In the genomic region with DNA sequence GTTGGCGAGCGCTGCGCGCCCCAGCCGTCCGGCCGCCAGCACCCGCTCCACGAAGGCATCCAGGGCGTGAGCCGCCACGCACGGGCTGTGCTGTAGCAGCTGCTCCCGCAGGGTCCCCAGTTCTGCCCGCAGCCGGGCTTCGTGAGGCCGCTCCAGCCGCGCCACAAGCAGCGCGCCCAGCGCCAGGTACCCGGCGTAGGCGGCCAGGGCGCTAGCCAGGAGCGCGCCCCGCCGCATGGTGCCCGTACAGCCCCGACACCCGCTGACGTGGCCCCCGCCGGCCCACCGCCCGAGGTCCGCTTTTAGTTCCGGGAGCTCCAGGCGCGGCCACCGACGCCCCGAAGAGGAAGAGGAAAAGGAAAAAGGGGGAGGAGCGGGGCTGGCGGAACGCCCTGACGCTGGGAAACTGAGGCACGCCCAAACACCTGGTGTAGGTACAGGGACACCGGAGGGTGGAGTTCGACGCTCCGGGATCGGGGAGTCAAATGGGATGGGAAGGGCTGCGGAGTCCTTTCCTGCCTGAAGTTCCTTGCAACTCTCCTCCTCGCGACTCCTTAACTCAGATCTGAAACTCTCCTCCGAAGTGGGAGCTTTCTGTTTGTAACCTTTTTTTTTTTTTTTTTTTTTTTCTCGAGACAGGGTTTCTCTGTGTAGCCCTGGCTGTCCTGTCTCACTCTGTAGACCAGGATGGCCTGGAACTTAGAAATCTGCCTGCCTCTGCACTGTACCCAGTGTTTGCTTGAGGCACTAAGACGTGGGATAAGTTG, we compare ENCODE assay signal across 8 mouse cellular contexts. TPM values are rescaled to one million over a fixed set of nuclear protein-coding genes. Genes with fewer than 3 reads are reported as not detected.
DNase-seq lines count a peak whose midpoint lies in the region; ATAC-seq lines count a peak whose summit lies in the region.

A gene (minus strand): TSS at position 269 of the 767 bp plus-strand sequence.

- WGBS in embryonic facial prominence, embryonic 14.5 days = 2% methylated on average over 25 of the region's 62 CpGs
- 1% methylated on average over 61 of the region's 62 CpGs for WGBS in heart, embryonic 15.5 days
- WGBS in macrophage (ENCODE audit: missing documents) = 1% methylated on average over 52 of the region's 62 CpGs
- WGBS in stomach, embryonic 16.5 days = 1% methylated on average over 62 of the region's 62 CpGs

- H3K4me3 ChIP-seq in embryonic facial prominence, embryonic 14.5 days (ENCODE audit: low read depth, low read length) = peak within 1 kb of the TSS; percentile 61
- H3K4me3 ChIP-seq in heart, embryonic 15.5 days = peak within 1 kb of the TSS; percentile 54
- H3K4me3 ChIP-seq in macrophage (ENCODE audit: inconsistent target) = peak within 1 kb of the TSS; percentile 66
- H3K4me3 ChIP-seq in stomach, embryonic 16.5 days (replicated peaks; ENCODE audit: low read length) = peak within 1 kb of the TSS; percentile 64

- no peaks in the 10 kb centered on the region for H3K36me3 ChIP-seq in embryonic facial prominence, embryonic 14.5 days (ENCODE audit: control insufficient read depth, insufficient read depth, low read length)
- H3K36me3 ChIP-seq in heart, embryonic 15.5 days = no peaks in the 10 kb centered on the region
- no peaks in the 10 kb centered on the region for H3K36me3 ChIP-seq in macrophage (ENCODE audit: inconsistent target)
- no peaks in the 10 kb centered on the region for H3K36me3 ChIP-seq in stomach, embryonic 16.5 days (ENCODE audit: control insufficient read depth, insufficient read depth, low read length)

- H3K27me3 ChIP-seq in embryonic facial prominence, embryonic 14.5 days (replicated peaks; ENCODE audit: control insufficient read depth, insufficient read depth, low read length) = peaks cover 15% of the 10 kb centered on the region
- peaks cover 6% of the 10 kb centered on the region; the same call in 1 of the 2 replicates for H3K27me3 ChIP-seq in heart, embryonic 15.5 days
- no peaks in the 10 kb centered on the region for H3K27me3 ChIP-seq in stomach, embryonic 16.5 days (ENCODE audit: control insufficient read depth, insufficient read depth, low read length)

- no peaks in the 10 kb centered on the region for H3K9me3 ChIP-seq in embryonic facial prominence, embryonic 14.5 days (ENCODE audit: control insufficient read depth, low read length)
- no peaks in the 10 kb centered on the region for H3K9me3 ChIP-seq in heart, embryonic 15.5 days (replicated peaks)
- 0 out of 2 replicates have a peak, but pooled peaks cover 4% of the 10 kb centered on the region for H3K9me3 ChIP-seq in stomach, embryonic 16.5 days (replicated peaks; ENCODE audit: control insufficient read depth, low read length)

- H3K4me1 ChIP-seq in embryonic facial prominence, embryonic 14.5 days (ENCODE audit: control insufficient read depth, insufficient read depth, low read length) = no peaks in the 10 kb centered on the region
- peaks cover 24% of the 10 kb centered on the region for H3K4me1 ChIP-seq in heart, embryonic 15.5 days (replicated peaks)
- no peaks in the 10 kb centered on the region; the same call in 1 of the 2 replicates for H3K4me1 ChIP-seq in stomach, embryonic 16.5 days (ENCODE audit: control insufficient read depth, insufficient read depth, low read length)

- intact Hi-C loops in left cerebral cortex, postnatal 14 days (cut with DNase I) = no loop called here

- H3K79me2 ChIP-seq in macrophage (ENCODE audit: inconsistent target) = peaks cover 42% of the 10 kb centered on the region

- peak; percentile 26 to 44 for DNase-seq in thymus, postnatal 36 days
- DNase-seq in thymus, postnatal 25 days = no peak
- no peak for DNase-seq in embryonic facial prominence, embryonic 14.5 days (ENCODE audit: low spot score)
- peak; percentile 39 to 66 for DNase-seq in kidney, postnatal 36 days
- DNase-seq in left cerebral cortex, postnatal 14 days (ENCODE audit: low spot score in 2 of 2) = no peak

- peak; percentile 54 for ATAC-seq in embryonic facial prominence, embryonic 14.5 days (ENCODE audit: low read depth)
- ATAC-seq in heart, embryonic 15.5 days (replicated peaks; ENCODE audit: insufficient number of reproducible peaks, insufficient read depth, low FRiP score, low read depth) = no peak
- peak; percentile 54 for ATAC-seq in stomach, embryonic 16.5 days (ENCODE audit: insufficient read depth, low FRiP score)

- H3K9ac ChIP-seq in embryonic facial prominence, embryonic 14.5 days (ENCODE audit: low read depth, low read length) = peak within 1 kb of the TSS; percentile 77
- H3K9ac ChIP-seq in heart, embryonic 15.5 days = peak within 1 kb of the TSS; percentile 59
- peak within 1 kb of the TSS; percentile 89 for H3K9ac ChIP-seq in stomach, embryonic 16.5 days (ENCODE audit: low read length)

- H3K27ac ChIP-seq in embryonic facial prominence, embryonic 14.5 days (replicated peaks; ENCODE audit: low read depth, low read length) = no peak within 1 kb of the TSS
- H3K27ac ChIP-seq in heart, embryonic 15.5 days = peak within 1 kb of the TSS; percentile 76
- peak within 1 kb of the TSS; percentile 53 for H3K27ac ChIP-seq in macrophage
- no peak within 1 kb of the TSS; the same call in 1 of the 2 replicates for H3K27ac ChIP-seq in stomach, embryonic 16.5 days (ENCODE audit: low read length)

- peak within 1 kb of the TSS; percentile 95 for H3K4me2 ChIP-seq in embryonic facial prominence, embryonic 14.5 days (ENCODE audit: low read depth, low read length)
- H3K4me2 ChIP-seq in heart, embryonic 15.5 days = peak within 1 kb of the TSS; percentile 83
- peak within 1 kb of the TSS; percentile 96 for H3K4me2 ChIP-seq in stomach, embryonic 16.5 days (ENCODE audit: low read depth, low read length)

RNA-seq across cellular contexts. Expression of the gene that starts here (rescaled TPM):
- polyA plus RNA-seq in embryonic facial prominence, embryonic 14.5 days (2014; fragmentation: Nextera tagmentation; extraction: Ambion mirVana) = 1.4 and 2.2 TPM in 2 replicates
- polyA plus RNA-seq in heart, embryonic 15.5 days (2015; fragmentation: Nextera tagmentation; extraction: Ambion mirVana) = 1.4 and 2.0 TPM in 2 replicates
- 10 to 100 TPM in 24 of 26 experiments, 1 to 10 TPM in 2; 9.4 to 44.9 (median 23.4) TPM for total RNA-seq in macrophage (2018; cell fraction: chromatin; rRNA removed)
- 10 to 100 TPM; 13.8 to 50.0 (median 37.4) TPM for total RNA-seq in macrophage (2018; cell fraction: cytosol; rRNA removed)
- total RNA-seq in macrophage (2018; cell fraction: nucleus; rRNA removed) = 10 to 100 TPM; 12.4 to 61.4 (median 35.4) TPM
- 23.4 to 43.1 TPM (median 38.3 TPM) in 3 replicates for polyA plus RNA-seq in macrophage (2018)
- polyA plus RNA-seq in stomach, embryonic 16.5 days (2015; fragmentation: Nextera tagmentation; extraction: Ambion mirVana) = 2.2 and 3.1 TPM in 2 replicates
- total RNA-seq in left cerebral cortex, postnatal 14 days (2021) = 1 to 10 TPM; 3.0 to 3.5 TPM

Comparison
In these comparisons a context has a peak if more than half of its experiments do, and no peak if none do; other contexts are left out.
1. DNase-seq: peak in thymus, postnatal 36 days (2 of 2) and kidney, postnatal 36 days (2 of 2); none in thymus, postnatal 25 days (single experiment), embryonic facial prominence, embryonic 14.5 days (single experiment) and left cerebral cortex, postnatal 14 days (0 of 2).
2. H3K27ac ChIP-seq: peak in heart, embryonic 15.5 days (single experiment) and macrophage (single experiment); none in embryonic facial prominence, embryonic 14.5 days (single experiment) and stomach, embryonic 16.5 days (single experiment).
3. Peak in every context shown above with its lines, with median percentiles within 50 percentile points of each other: H3K4me2 ChIP-seq, H3K4me3 ChIP-seq and H3K9ac ChIP-seq.